Mouse (Mus musculus) embryonic facial prominence, embryonic 11.5 days (tissue): ENCODE measurements at regions not wholly inside any gene's neighbourhood (a gene's known extent, or its start where the extent isn't known, plus 50 kb on each side); places are given as distances from the start of the nearest gene placed in this dataset.

ENCODE experiments used
- ATAC-seq: fragments of 200-750 bp; cut with Nextera tagmentation; replicated peaks from 2 replicates; pipeline ENCODE4 v1.8.0; 2017; ENCODE audit warnings: low read depth; ENCODE audit not compliant: insufficient number of reproducible peaks, low FRiP score, low TSS enrichment
- DNase-seq: peaks from one replicate; pipeline ENCODE4 v3.0.0-alpha.2; 2015; ENCODE audit warnings: low spot score
- H3K27ac ChIP-seq: fragments of 300-500 bp; sonication (generic); replicated peaks from 2 replicates; pipeline ENCODE4 v1.5.1; 2014; ENCODE audit warnings: mild to moderate bottlenecking, low read depth, low read length, control low read depth
- H3K27me3 ChIP-seq: fragments of 300-500 bp; sonication (generic); 2 replicates; pipeline ENCODE4 v1.6.1; 2014; ENCODE audit warnings: mild to moderate bottlenecking, low read length, moderate library complexity, mixed read lengths; ENCODE audit not compliant: control insufficient read depth, insufficient read depth
- H3K36me3 ChIP-seq: fragments of 300-500 bp; sonication (generic); replicated peaks from 2 replicates; pipeline ENCODE4 v1.6.1; 2014; ENCODE audit warnings: low read depth, mild to moderate bottlenecking, low read length, moderate library complexity, mixed read lengths; ENCODE audit not compliant: control insufficient read depth, insufficient read depth
- H3K4me1 ChIP-seq: fragments of 300-500 bp; sonication (generic); 2 replicates; pipeline ENCODE4 v1.6.1; 2014; ENCODE audit warnings: low read length, mixed read lengths; ENCODE audit not compliant: control insufficient read depth, insufficient read depth
- H3K4me2 ChIP-seq: fragments of 300-500 bp; sonication (generic); 2 replicates; pipeline ENCODE4 v1.6.1; 2014; ENCODE audit warnings: low read depth, mild to moderate bottlenecking, control low read depth, low read length, moderate library complexity
- H3K4me3 ChIP-seq: fragments of 300-500 bp; sonication (generic); 2 replicates; pipeline ENCODE4 v1.5.1; 2014; ENCODE audit warnings: low read depth, low read length, control low read depth
- H3K9ac ChIP-seq: fragments of 300-500 bp; sonication (generic); replicated peaks from 2 replicates; pipeline ENCODE4 v1.6.1; 2014; ENCODE audit warnings: mild to moderate bottlenecking, control low read depth, low read length
- H3K9me3 ChIP-seq: fragments of 300-500 bp; sonication (generic); replicated peaks from 2 replicates; pipeline ENCODE4 v1.6.1; 2016; ENCODE audit warnings: mild to moderate bottlenecking, low read length, inconsistent platforms, mixed read lengths; ENCODE audit not compliant: control insufficient read depth
- WGBS: fragments of 180-500 bp; shearing (Covaris S2); extraction: QIAGEN DNeasy Blood & Tissue Kit; methylation state at CpG from one replicate; pipeline ENCODE4 v1.1.7; 2014; 5-methylcytosine and 5-hydroxymethylcytosine counted together

GRCm38 (mm10) chr3:121618561-121618960 lies 52.0 kb upstream of the 4930432M17Rik start:
- Histone ChIP-seq H3K36me3 (no peaks in the 10 kb centered on the region), H3K4me3 (no peak overlapping the region), H3K9me3 (no peaks in the 10 kb centered on the region), H3K9ac (no peak overlapping the region), H3K27me3 (no peaks in the 10 kb centered on the region), H3K4me1 (no peaks in the 10 kb centered on the region), H3K27ac (no peak overlapping the region), H3K4me2 (no peak overlapping the region)
- WGBS, result 71% methylated on average over 2 of the region's 2 CpGs
- DNase-seq (no peak), ATAC-seq (no peak)

- Histone ChIP-seq H3K4me3 (no peak overlapping the region), H3K36me3 (no peaks in the 10 kb centered on the region), H3K4me2 (no peak overlapping the region), H3K27ac (no peak overlapping the region), H3K9ac (no peak overlapping the region), H3K4me1 (no peaks in the 10 kb centered on the region), H3K27me3 (no peaks in the 10 kb centered on the region), H3K9me3 (no peaks in the 10 kb centered on the region)
- DNase-seq (no peak), ATAC-seq (no peak)
- 68% methylated on average over 2 of the region's 2 CpGs for WGBS
Observed at GRCm38 (mm10) chr3:121618161-121618560, 52.4 kb upstream of the 4930432M17Rik start.

GRCm38 (mm10) chr3:121617351-121617750 lies 53.2 kb upstream of the 4930432M17Rik start:
- no peaks in the 10 kb centered on the region for H3K9me3 ChIP-seq

GRCm38 (mm10) chr3:121616075-121616474 lies 54.5 kb upstream of the 4930432M17Rik start:
- DNase-seq, result no peak
- Histone ChIP-seq H3K4me2 (no peak overlapping the region), H3K36me3 (no peaks in the 10 kb centered on the region), H3K9ac (no peak overlapping the region), H3K4me1 (no peaks in the 10 kb centered on the region), H3K4me3 (no peak overlapping the region), H3K9me3 (no peaks in the 10 kb centered on the region), H3K27me3 (no peaks in the 10 kb centered on the region), H3K27ac (no peak overlapping the region)
- no peak for ATAC-seq
- WGBS, result 82% methylated on average over 5 of the region's 5 CpGs

More at GRCm38 (mm10) chr3:121617351-121617750, 53.2 kb upstream of the 4930432M17Rik start:
- DNase-seq, result no peak
- Histone ChIP-seq H3K27ac (no peak overlapping the region), H3K4me2 (no peak overlapping the region), H3K36me3 (no peaks in the 10 kb centered on the region), H3K4me1 (no peaks in the 10 kb centered on the region), H3K4me3 (no peak overlapping the region), H3K9ac (no peak overlapping the region), H3K27me3 (no peaks in the 10 kb centered on the region)
- WGBS, result 65% methylated on average over 7 of the region's 7 CpGs
- ATAC-seq, result no peak

GRCm38 (mm10) chr3:121614741-121615140 lies 55.8 kb upstream of the 4930432M17Rik start:
- Histone ChIP-seq H3K9me3 (no peaks in the 10 kb centered on the region), H3K4me1 (no peaks in the 10 kb centered on the region), H3K27me3 (no peaks in the 10 kb centered on the region), H3K9ac (no peak overlapping the region), H3K27ac (no peak overlapping the region), H3K4me3 (no peak overlapping the region), H3K36me3 (no peaks in the 10 kb centered on the region), H3K4me2 (no peak overlapping the region)
- DNase-seq (no peak), ATAC-seq (no peak)
- WGBS, result 71% methylated on average over 7 of the region's 7 CpGs

- no peak overlapping the region for H3K4me2 ChIP-seq
- ATAC-seq (no peak), DNase-seq (peak; percentile 57)
- no peaks in the 10 kb centered on the region for H3K9me3 ChIP-seq
- H3K9ac ChIP-seq, result no peak overlapping the region
- H3K27me3 ChIP-seq, result no peaks in the 10 kb centered on the region
- H3K27ac ChIP-seq, result no peak overlapping the region
- H3K36me3 ChIP-seq, result no peaks in the 10 kb centered on the region
- H3K4me3 ChIP-seq, result no peak overlapping the region
- 41% methylated on average over 3 of the region's 3 CpGs for WGBS
- H3K4me1 ChIP-seq, result no peaks in the 10 kb centered on the region
Observed at GRCm38 (mm10) chr3:121613224-121613623, 57.3 kb upstream of the 4930432M17Rik start.

- no peaks in the 10 kb centered on the region for H3K27me3 ChIP-seq
- WGBS, result 79% methylated on average over 7 of the region's 7 CpGs
- H3K9me3 ChIP-seq, result no peaks in the 10 kb centered on the region
- no peak overlapping the region for H3K9ac ChIP-seq
- no peaks in the 10 kb centered on the region for H3K4me1 ChIP-seq
- no peaks in the 10 kb centered on the region for H3K36me3 ChIP-seq
- no peak overlapping the region for H3K4me2 ChIP-seq
- no peak for DNase-seq
- no peak for ATAC-seq
- H3K4me3 ChIP-seq, result no peak overlapping the region
- H3K27ac ChIP-seq, result no peak overlapping the region
Observed at GRCm38 (mm10) chr3:121609845-121610244, 60.7 kb upstream of the 4930432M17Rik start.

GRCm38 (mm10) chr3:121609090-121609489 lies 61.5 kb upstream of the 4930432M17Rik start:
- DNase-seq, result no peak
- H3K4me2 ChIP-seq, result no peak overlapping the region; the same call in 1 of the 2 replicates
- 60% methylated on average over 7 of the region's 7 CpGs for WGBS
- H3K9ac ChIP-seq, result no peak overlapping the region
- H3K4me1 ChIP-seq, result no peaks in the 10 kb centered on the region
- no peak for ATAC-seq
- H3K27ac ChIP-seq, result no peak overlapping the region
- H3K36me3 ChIP-seq, result no peaks in the 10 kb centered on the region
- H3K4me3 ChIP-seq, result no peak overlapping the region
- no peaks in the 10 kb centered on the region for H3K9me3 ChIP-seq
- no peaks in the 10 kb centered on the region for H3K27me3 ChIP-seq
